Mouse (Mus musculus): Measurements from ENCODE around the gene Crhbp. TPM values are rescaled to one million over a fixed set of nuclear protein-coding genes. Genes with fewer than 3 reads are reported as not detected.
A peak's percentile ranks its signal among the peaks of the same experiment; 100 is the strongest.

Gene Crhbp
- total RNA-seq, 2 experiments from 2014 or later = 0.40 TPM; not detected in 1

DNA sequence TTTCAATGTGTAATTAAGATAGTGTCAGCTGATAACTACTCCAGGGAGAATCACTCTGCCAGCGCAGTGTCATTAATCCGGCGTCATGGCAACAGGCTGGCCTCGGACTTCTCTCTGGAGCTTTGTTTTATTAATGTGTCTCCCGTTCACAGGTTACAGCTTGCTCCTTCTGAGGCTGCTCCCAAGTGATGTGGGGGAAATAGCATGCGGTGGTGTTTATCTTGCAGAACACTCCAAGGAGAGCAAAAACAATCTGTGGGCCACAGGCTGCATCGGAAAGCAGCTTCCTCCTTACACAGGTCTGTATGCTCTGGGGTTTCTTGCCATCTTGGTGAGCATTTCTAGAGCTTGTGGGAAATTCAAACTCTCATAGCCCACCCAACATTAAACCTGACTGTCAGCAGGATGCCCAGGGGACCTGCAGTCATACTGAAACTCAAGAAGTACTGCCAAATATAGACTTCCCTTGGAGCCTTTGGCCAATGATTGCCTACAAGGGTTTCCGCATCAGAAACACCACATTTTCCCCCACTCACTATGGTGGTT is 25.4 kb downstream of the Crhbp start:
- no peak for DNase-seq

DNA sequence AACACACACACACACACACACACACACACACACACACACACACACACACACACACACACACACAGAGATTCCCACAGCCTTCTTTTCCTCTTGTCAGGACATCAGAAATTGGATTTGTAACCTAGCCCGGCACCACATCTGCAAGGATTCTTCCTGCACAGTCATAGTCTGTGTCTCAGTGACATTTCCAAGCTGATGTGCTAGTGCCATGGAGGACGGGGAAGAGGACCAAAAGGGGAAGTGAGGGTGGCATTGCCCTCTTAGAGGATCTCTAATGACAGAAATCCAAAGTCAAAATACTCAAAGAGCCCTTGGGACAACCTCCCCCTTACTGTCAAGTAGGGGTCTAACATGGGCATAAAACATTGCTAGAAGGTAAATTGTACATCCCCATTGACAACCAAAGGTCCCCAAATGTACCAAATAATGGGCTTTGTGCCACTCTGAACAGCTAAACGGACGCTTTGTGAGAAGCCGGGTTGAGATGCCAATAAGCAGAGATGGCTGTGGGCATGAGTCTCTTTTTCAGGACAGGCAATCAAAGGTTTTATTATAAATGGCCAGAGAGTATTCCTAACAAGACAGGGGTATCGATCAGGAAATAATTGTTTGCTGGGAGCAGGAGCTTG is 26.0 kb downstream of the Crhbp start:
- DNase-seq = no peak

DNA sequence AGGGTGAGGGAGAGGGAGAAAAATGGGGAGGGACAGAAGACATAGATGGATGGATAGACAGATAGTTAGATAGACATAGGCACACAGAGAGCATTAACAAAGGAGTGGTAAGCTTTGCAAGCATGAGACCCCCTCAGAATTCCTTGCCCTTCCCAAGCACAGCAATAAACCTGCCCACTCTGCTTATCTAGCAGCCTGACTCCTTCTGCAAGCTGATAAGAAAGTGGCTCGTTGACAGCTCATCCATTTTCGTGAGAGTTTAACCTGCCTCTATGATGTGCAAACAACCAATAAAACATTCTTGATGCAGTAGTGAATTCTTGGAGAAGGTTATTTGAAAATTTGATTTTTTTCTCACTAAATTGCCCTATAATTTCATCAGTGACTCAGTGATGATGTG is 32.5 kb downstream of the Crhbp start:
- DNase-seq = no peak

DNA sequence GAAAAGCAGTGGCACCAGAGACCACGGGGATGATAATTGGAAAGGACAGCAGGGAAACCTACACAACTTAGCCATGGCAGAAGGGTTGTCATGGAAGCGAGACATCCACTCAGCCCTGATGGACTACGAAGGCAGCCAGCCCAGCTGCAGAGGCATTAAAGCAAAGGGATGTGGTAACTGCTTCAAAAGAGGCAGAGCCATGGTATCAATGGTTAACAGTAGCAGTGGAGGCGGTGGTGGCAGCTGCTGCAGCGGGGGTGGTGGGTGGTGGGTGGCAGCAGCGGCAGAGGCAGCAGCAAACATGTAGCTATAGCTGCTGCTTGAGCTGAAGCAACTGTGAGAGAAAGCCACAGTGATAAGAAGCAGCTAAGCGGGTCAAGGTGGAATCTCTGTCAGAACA is 51.5 kb downstream of the Crhbp start:
- no peak for DNase-seq

DNA sequence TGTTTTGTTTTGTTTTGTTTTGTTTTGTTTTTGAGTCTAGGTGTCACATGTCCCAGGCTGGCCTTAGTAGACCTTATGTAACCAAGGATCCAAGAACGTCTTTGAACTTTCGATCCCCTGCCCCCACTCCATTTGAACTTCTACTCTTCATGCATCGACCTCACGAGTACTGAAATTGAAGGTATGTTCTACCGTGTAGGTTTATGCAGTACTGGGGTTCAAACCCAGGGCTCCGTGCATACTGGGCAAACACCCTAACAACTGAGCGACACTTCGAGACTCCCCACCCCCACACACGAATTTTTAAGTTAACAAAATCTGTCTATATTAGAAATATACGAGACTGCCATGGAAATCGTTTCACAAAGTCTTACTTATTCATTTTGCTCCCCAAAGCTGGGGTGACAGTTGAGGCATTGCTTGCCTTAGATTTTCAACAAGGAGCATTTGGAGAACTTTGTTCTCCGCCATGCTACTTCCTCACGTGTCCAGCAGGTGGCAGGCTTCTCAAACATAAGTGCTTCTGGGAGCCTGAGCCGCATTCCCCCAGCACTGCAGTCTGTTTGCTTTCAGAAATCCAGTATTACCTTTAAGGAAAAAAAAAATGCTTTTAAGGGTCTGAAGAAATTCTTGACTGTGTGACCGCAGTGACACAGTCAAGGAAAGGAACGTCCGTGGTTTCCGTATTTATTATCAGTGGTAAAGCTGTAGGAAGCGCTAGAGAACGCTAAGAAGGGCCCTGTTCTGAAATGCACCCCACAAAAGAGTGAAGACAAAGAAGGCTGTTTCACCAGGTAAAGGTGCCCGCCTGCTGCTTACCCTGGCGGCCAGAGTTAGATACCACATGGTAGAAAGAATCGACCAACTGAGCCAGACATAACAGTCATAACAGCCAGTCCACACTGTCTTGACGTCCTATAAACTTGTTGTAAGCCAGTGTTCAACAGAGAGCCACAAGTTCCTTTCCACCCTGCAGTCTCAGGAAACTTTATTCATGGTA is 54.6 kb downstream of the Crhbp start:
- DNase-seq = peak; percentile 79 to 83

DNA sequence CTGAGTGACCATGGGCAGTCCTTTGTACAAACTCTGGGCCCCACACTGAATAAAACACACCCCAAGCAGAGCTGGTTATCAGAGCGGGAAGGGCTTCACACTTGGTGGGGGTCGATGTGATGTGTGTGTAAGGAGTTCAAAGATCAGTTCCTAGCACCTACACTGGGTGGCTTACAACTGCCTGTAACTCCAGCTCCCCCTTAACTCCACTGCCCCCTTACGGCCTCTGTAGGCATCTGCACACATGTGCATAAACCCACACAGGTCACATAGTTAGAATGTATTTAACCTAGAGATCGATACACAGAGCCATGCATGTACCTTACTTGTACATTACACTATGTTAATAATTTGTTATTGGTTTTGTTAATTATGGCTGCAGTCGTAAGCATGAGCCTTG is 56.5 kb downstream of the Crhbp start:
- no peak for DNase-seq

DNA sequence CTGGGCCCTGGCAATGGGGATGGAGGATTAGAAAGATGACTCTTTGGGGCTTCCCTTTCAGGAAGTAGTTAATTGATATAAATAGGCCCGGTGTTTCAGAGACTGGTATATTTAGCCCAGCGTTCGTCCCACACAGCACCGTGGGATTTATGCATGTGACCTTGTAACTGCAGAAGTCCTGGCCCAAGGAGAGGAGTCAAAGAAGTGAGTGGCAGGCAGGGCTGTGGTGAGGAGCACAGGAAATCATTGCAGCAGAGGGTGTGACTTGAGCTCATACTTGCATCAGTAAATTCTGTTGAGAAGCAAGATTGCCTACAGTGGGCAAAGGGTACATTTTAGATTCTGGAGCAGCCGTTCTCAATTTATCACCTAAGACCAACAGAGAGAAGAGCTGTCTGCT is 62.3 kb downstream of the Crhbp start:
- DNase-seq = peak; percentile 20 to 30

Other genes with a start within 250 kb of the Crhbp start
- gene Pde8b, start 194.6 kb downstream of the Crhbp start, total RNA-seq (2021) = 100 to 1,000 TPM in 1 of 2 experiments, 10 to 100 TPM in 1; 77.0 to 158 TPM
- gene Zbed3, start 121.3 kb downstream of the Crhbp start, total RNA-seq (2021) = 10 to 100 TPM; 24.8 to 31.0 TPM
- 10 to 100 TPM; 34.4 to 35.9 TPM for gene Aggf1, start 69.6 kb downstream of the Crhbp start, total RNA-seq (2021)
- not detected for gene S100z, start 33.8 kb upstream of the Crhbp start, total RNA-seq (2021)
- under 1 TPM; 0.10 to 0.20 TPM for gene F2rl1, start 80.3 kb upstream of the Crhbp start, total RNA-seq (2021)
- gene F2r, start 173.6 kb upstream of the Crhbp start, total RNA-seq (2021) = 100 to 1,000 TPM; 138 to 155 TPM